Mouse (Mus musculus) fat pad, adult 2 months (tissue): ENCODE data around the gene Zfp335.

Source experiments
- DNase-seq: peaks from one replicate; pipeline ENCODE4 v3.0.0-alpha.2; 2011; ENCODE audit warnings: low read depth, low spot score; ENCODE audit errors: extremely low read depth

Zfp335 gene

GRCm38 (mm10) chr2:164911086-164912048 lies at the start of gene Zfp335:
Gene Zfp335 (minus strand): TSS chr2:164911757.
- DNase-seq, result no peak

GRCm38 (mm10) chr2:164960716-164961441 lies 49.3 kb upstream of the Zfp335 start, which contains the start of gene Slc12a5:
Gene Slc12a5 (plus strand): TSS chr2:164960802.
- no peak for DNase-seq

- DNase-seq, result no peak
Measured at GRCm38 (mm10) chr2:164957548-164958315, 46.2 kb upstream of the Zfp335 start.

GRCm38 (mm10) chr2:164956195-164956594 lies 44.6 kb upstream of the Zfp335 start:
- DNase-seq, result no peak

- DNase-seq, result no peak
Measured at GRCm38 (mm10) chr2:164955725-164956124, 44.2 kb upstream of the Zfp335 start.

- no peak for DNase-seq
Measured at GRCm38 (mm10) chr2:164953224-164953623, 41.7 kb upstream of the Zfp335 start.

GRCm38 (mm10) chr2:164952448-164952847 lies 40.9 kb upstream of the Zfp335 start:
- DNase-seq, result no peak

GRCm38 (mm10) chr2:164951745-164952144 lies 40.2 kb upstream of the Zfp335 start:
- DNase-seq, result no peak

GRCm38 (mm10) chr2:164950501-164950900 lies 38.9 kb upstream of the Zfp335 start:
- DNase-seq, result no peak

- DNase-seq, result no peak
Measured at GRCm38 (mm10) chr2:164948962-164949361, 37.4 kb upstream of the Zfp335 start.

GRCm38 (mm10) chr2:164947930-164948329 lies 36.4 kb upstream of the Zfp335 start:
- no peak for DNase-seq

GRCm38 (mm10) chr2:164947506-164947905 lies 35.9 kb upstream of the Zfp335 start:
- no peak for DNase-seq

GRCm38 (mm10) chr2:164942692-164943290 lies 31.2 kb upstream of the Zfp335 start:
- no peak for DNase-seq

GRCm38 (mm10) chr2:164940140-164940830 lies 28.7 kb upstream of the Zfp335 start, which contains the start of gene Mmp9:
Gene Mmp9 (plus strand): TSS chr2:164940780.
- DNase-seq, result no peak

GRCm38 (mm10) chr2:164939106-164939505 lies 27.5 kb upstream of the Zfp335 start:
- DNase-seq, result no peak

- no peak for DNase-seq
Measured at GRCm38 (mm10) chr2:164938146-164939091, 26.9 kb upstream of the Zfp335 start.

- no peak for DNase-seq
Measured at GRCm38 (mm10) chr2:164935991-164936390, 24.4 kb upstream of the Zfp335 start.

GRCm38 (mm10) chr2:164933534-164933933 lies 22.0 kb upstream of the Zfp335 start:
- DNase-seq, result no peak
